ENCODE assay signal across 26 mouse cellular contexts in genomic region chr9:80052951-80053350, GRCm38 (mm10). TPM values are rescaled to one million over a fixed set of nuclear protein-coding genes. Genes with fewer than 3 reads are reported as not detected.
"Had no signal": no experiment of that assay in that cellular context is flagged by ENCODE, and none has a peak within 500 bp of the region (broad histone marks: within the 10 kb centered on the region; RNA-seq: fewer than 3 reads in every experiment).

No protein-coding gene starts in this region.

- H3K9me3 ChIP-seq: embryonic facial prominence, embryonic 12.5 days; embryonic facial prominence, embryonic 15.5 days; forebrain, embryonic 10.5 days; forebrain, embryonic 13.5 days; forebrain, embryonic 15.5 days had no signal

- H3K4me3 ChIP-seq: embryonic facial prominence, embryonic 10.5 days; embryonic facial prominence, embryonic 12.5 days; embryonic facial prominence, embryonic 13.5 days; embryonic facial prominence, embryonic 15.5 days; erythroblast, embryonic 14.5 days; forebrain, embryonic 10.5 days; forebrain, embryonic 12.5 days; forebrain, embryonic 13.5 days; forebrain, embryonic 15.5 days; gastrocnemius, adult 2 months; heart, adult 2 months had no signal

- H3K27me3 ChIP-seq: embryonic facial prominence, embryonic 12.5 days; embryonic facial prominence, embryonic 13.5 days; embryonic facial prominence, embryonic 15.5 days; forebrain, embryonic 12.5 days; forebrain, embryonic 13.5 days; forebrain, embryonic 15.5 days had no signal

- ATAC-seq: forebrain, embryonic 13.5 days; forebrain, embryonic 14.5 days; forebrain, embryonic 15.5 days; forebrain, embryonic 16.5 days; forebrain, postnatal 0 days had no signal

- DNase-seq: cerebellum, adult 9-11 months; cerebellum, postnatal 10 days; cerebellum, postnatal 14 days; cerebellum, postnatal 25 days; cerebellum, postnatal 36 days; embryo, embryonic 11 days; forebrain, postnatal 0 days; gastrocnemius, adult 2 months; gastrocnemius, postnatal 10 days; gastrocnemius, postnatal 14 days; gastrocnemius, postnatal 25 days; gastrocnemius, postnatal 36 days; heart, adult 11 months; heart, adult 18-20 months; heart, adult 2 months had no signal

- H3K36me3 ChIP-seq: embryonic facial prominence, embryonic 10.5 days; embryonic facial prominence, embryonic 12.5 days; embryonic facial prominence, embryonic 13.5 days; embryonic facial prominence, embryonic 15.5 days; forebrain, embryonic 10.5 days; forebrain, embryonic 12.5 days; forebrain, embryonic 15.5 days had no signal

- H3K4me1 ChIP-seq: embryonic facial prominence, embryonic 10.5 days; embryonic facial prominence, embryonic 12.5 days; embryonic facial prominence, embryonic 13.5 days; embryonic facial prominence, embryonic 15.5 days; forebrain, embryonic 10.5 days; forebrain, embryonic 12.5 days; forebrain, embryonic 13.5 days; forebrain, embryonic 15.5 days had no signal

- H3K4me2 ChIP-seq: embryonic facial prominence, embryonic 12.5 days; embryonic facial prominence, embryonic 13.5 days; embryonic facial prominence, embryonic 15.5 days; forebrain, embryonic 12.5 days; forebrain, embryonic 13.5 days; forebrain, embryonic 15.5 days had no signal

- H3K27ac ChIP-seq: embryonic facial prominence, embryonic 10.5 days; embryonic facial prominence, embryonic 12.5 days; embryonic facial prominence, embryonic 13.5 days; embryonic facial prominence, embryonic 15.5 days; forebrain, embryonic 10.5 days; forebrain, embryonic 12.5 days; forebrain, embryonic 13.5 days; forebrain, embryonic 15.5 days; gastrocnemius, adult 2 months; heart, adult 2 months had no signal

- H3K9ac ChIP-seq: embryonic facial prominence, embryonic 12.5 days; embryonic facial prominence, embryonic 13.5 days; embryonic facial prominence, embryonic 15.5 days; forebrain, embryonic 12.5 days; forebrain, embryonic 13.5 days; forebrain, embryonic 15.5 days; forebrain, postnatal 0 days had no signal

RNA-seq across cellular contexts. Expression of gene Filip1, which starts 40.3 kb away (rescaled TPM):
- polyA plus RNA-seq: erythroblast, embryonic 14.5 days had no signal
